Mouse (Mus musculus): ENCODE measurements around the gene Ttc23l. TPM values are rescaled to one million over a fixed set of nuclear protein-coding genes. Genes with fewer than 3 reads are reported as not detected.

The Ttc23l gene
- polyA plus RNA-seq, 1 experiment, result not detected

GRCm38 (mm10) chr15:10495944-10496343 is 62.5 kb downstream of the Ttc23l start:
- 96% methylated on average over 11 of the region's 11 CpGs for WGBS
- no peaks in the 10 kb centered on the region for H3K4me1 ChIP-seq (ENCODE audit: control insufficient read depth, insufficient read depth, insufficient read length)
- TF ChIP-seq POLR2A (IDR thresholded peaks at IDR 0.05; ENCODE audit: low read depth, low read length) (no peak), CTCF (IDR thresholded peaks at IDR 0.05; ENCODE audit: extremely low read depth, insufficient read depth, insufficient read length, insufficient replicate concordance) (no peak)

DNA sequence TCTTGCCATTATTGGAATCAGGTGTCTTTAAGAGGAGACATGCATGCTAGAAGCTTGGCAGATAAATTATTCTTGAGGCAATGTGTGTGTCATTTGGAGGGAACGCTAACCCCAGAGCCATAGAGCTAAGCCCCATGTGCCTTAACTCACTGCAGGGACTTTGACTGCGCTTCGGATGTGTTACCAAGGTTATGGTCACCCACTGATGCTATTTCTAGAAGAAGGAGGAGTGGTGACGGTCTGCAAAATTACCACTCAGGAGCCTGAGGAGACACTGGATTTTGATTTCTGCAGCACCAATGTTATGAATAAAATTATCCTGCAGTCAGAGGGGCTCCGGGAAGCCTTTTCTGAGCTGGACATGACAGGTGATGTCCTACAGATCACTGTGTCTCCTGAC is 68.4 kb downstream of the Ttc23l start:
- Histone ChIP-seq H3K27me3 (ENCODE audit: control insufficient read depth, insufficient read depth, low read length) (no peaks in the 10 kb centered on the region), H3K27ac (ENCODE audit: insufficient read depth, low read length) (no peak overlapping the region), H3K36me3 (ENCODE audit: control insufficient read depth, insufficient read depth, low read length) (peaks cover 3% of the 10 kb centered on the region), H3K4me1 (ENCODE audit: control insufficient read depth, insufficient read depth, insufficient read length) (no peaks in the 10 kb centered on the region), H3K4me3 (ENCODE audit: extremely low read depth, insufficient read depth, insufficient read length) (no peak overlapping the region)
- no peak for DNase-seq (ENCODE audit: low read depth in 1 of 2, low spot score in 2 of 2)
- no peak for TF ChIP-seq POLR2A (IDR thresholded peaks at IDR 0.05; ENCODE audit: low read depth, low read length)
- TF ChIP-seq CTCF (IDR thresholded peaks at IDR 0.05; ENCODE audit: extremely low read depth, insufficient read depth, insufficient read length, insufficient replicate concordance), result no peak
- WGBS, result 97% methylated on average over 5 of the region's 5 CpGs

More at GRCm38 (mm10) chr15:10495944-10496343, 62.5 kb downstream of the Ttc23l start:
- Histone ChIP-seq H3K27ac (ENCODE audit: insufficient read depth, low read length) (no peak overlapping the region), H3K4me3 (ENCODE audit: extremely low read depth, insufficient read depth, insufficient read length) (no peak overlapping the region), H3K36me3 (ENCODE audit: control insufficient read depth, insufficient read depth, low read length) (peaks cover 4% of the 10 kb centered on the region), H3K27me3 (ENCODE audit: control insufficient read depth, insufficient read depth, low read length) (no peaks in the 10 kb centered on the region)
- no peak for DNase-seq (ENCODE audit: low read depth in 1 of 2, low spot score in 2 of 2)

GRCm38 (mm10) chr15:10487246-10487645 is 71.2 kb downstream of the Ttc23l start:
- 50% methylated on average over 2 of the region's 2 CpGs for WGBS
- no peak overlapping the region for H3K27ac ChIP-seq (ENCODE audit: insufficient read depth, low read length)

DNA sequence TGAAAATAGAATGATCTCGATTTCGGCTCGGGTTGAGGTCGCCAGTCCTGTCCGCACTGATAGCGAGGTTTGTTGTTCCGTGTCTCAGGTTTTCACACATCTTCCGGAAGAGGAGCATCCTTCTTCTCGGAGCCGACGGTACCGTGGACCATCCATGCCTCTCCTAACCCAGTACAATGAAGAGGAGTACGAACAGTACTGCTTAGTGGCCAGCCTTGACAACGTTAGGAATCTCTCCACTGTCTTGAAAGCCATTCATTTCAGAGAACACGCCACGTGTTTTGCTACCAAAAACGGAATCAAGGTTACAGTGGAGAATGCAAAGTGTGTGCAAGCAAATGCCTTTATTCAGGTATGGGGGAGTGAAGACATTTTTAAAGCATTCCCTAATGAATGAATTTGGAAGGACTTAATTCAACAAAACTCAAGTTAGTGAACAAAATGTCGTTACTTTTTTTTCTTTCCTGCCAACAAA is 72.1 kb downstream of the Ttc23l start:
- TF ChIP-seq POLR2A (IDR thresholded peaks at IDR 0.05; ENCODE audit: low read depth, low read length), result no peak
- no peak for TF ChIP-seq CTCF (IDR thresholded peaks at IDR 0.05; ENCODE audit: extremely low read depth, insufficient read depth, insufficient read length, insufficient replicate concordance)
- 1% methylated on average over 18 of the region's 18 CpGs for WGBS
- Histone ChIP-seq H3K4me1 (ENCODE audit: control insufficient read depth, insufficient read depth, insufficient read length) (no peaks in the 10 kb centered on the region), H3K36me3 (ENCODE audit: control insufficient read depth, insufficient read depth, low read length) (peaks cover 5% of the 10 kb centered on the region), H3K4me3 (ENCODE audit: extremely low read depth, insufficient read depth, insufficient read length) (peak overlapping the region; percentile 88), H3K27ac (ENCODE audit: insufficient read depth, low read length) (peak overlapping the region; percentile 37; the same call in 1 of the 2 replicates), H3K27me3 (ENCODE audit: control insufficient read depth, insufficient read depth, low read length) (no peaks in the 10 kb centered on the region)
- DNase-seq (ENCODE audit: low read depth in 1 of 2, low spot score in 2 of 2), result no peak

More at GRCm38 (mm10) chr15:10487246-10487645, 71.2 kb downstream of the Ttc23l start:
- no peaks in the 10 kb centered on the region for H3K4me1 ChIP-seq (ENCODE audit: control insufficient read depth, insufficient read depth, insufficient read length)
- H3K27me3 ChIP-seq (ENCODE audit: control insufficient read depth, insufficient read depth, low read length), result no peaks in the 10 kb centered on the region
- no peak overlapping the region for H3K4me3 ChIP-seq (ENCODE audit: extremely low read depth, insufficient read depth, insufficient read length)
- peaks cover 2% of the 10 kb centered on the region for H3K36me3 ChIP-seq (ENCODE audit: control insufficient read depth, insufficient read depth, low read length)
- no peak for DNase-seq (ENCODE audit: low read depth in 1 of 2, low spot score in 2 of 2)
- TF ChIP-seq POLR2A (IDR thresholded peaks at IDR 0.05; ENCODE audit: low read depth, low read length) (no peak), CTCF (IDR thresholded peaks at IDR 0.05; ENCODE audit: extremely low read depth, insufficient read depth, insufficient read length, insufficient replicate concordance) (no peak)

DNA sequence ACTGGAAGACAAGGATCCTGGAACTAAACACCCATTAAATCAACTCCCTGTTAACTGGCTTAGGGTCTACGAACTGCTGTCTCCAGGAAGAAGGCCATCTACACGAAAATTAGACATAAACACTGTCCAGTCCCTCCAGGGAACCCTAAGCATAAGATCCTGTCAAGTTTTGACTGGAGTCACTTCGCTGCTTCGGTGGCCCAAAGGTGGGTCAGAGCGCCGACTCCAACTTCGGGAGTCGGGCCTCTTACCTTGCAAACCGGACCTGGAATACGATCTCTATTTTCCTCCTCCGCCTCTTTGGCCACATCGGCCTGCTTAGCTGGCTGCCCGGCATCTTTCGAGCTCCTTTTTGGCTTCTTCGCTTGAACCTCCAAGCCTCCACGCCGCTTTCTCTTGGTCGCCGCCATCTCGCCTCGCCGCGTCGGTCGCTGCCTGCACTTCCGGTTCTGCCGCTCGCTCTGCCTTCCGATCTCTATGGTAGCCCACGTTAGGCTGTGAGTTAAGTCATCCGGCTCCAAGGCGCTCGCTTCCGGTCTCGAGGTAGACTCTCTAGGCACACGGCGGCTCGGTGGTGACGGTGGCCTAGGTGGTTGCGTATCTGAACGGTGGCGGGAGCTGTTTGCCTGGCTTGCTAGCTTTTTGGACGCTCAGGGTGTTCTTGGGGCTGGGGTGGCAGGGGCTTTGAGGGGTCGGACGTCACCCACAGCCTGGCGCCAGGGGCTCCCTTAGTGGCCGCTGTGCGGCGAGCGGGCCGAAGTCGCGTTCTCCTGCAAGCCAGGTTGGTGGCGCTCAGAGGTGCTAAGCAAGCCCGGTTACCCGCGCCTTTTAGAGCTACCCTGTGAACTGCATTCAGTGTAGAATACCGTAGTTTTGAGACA is 72.7 kb downstream of the Ttc23l start, which contains the start of the genes Brix1 and Rad1:
Gene Brix1 (minus strand): TSS at position 464 of the 881 bp plus-strand sequence.
Gene Rad1 (plus strand): TSS at position 535 of the 881 bp plus-strand sequence.
- H3K36me3 ChIP-seq (ENCODE audit: control insufficient read depth, insufficient read depth, low read length), result peaks cover 6% of the 10 kb centered on the region
- WGBS, result under 1% methylated on average over 58 of the region's 58 CpGs
- peak within 1 kb of the TSS; percentile 88 for H3K4me3 ChIP-seq (ENCODE audit: extremely low read depth, insufficient read depth, insufficient read length)
- H3K27ac ChIP-seq (ENCODE audit: insufficient read depth, low read length), result peak within 1 kb of the TSS; percentile 40; the same call in 1 of the 2 replicates
- H3K4me1 ChIP-seq (ENCODE audit: control insufficient read depth, insufficient read depth, insufficient read length), result no peaks in the 10 kb centered on the region
- peak; percentile 92 to 93 for DNase-seq (ENCODE audit: low read depth in 1 of 2, low spot score in 2 of 2)
- no peaks in the 10 kb centered on the region for H3K27me3 ChIP-seq (ENCODE audit: control insufficient read depth, insufficient read depth, low read length)
- TF ChIP-seq POLR2A (IDR thresholded peaks at IDR 0.05; ENCODE audit: low read depth, low read length) (peak; percentile 72), CTCF (IDR thresholded peaks at IDR 0.05; ENCODE audit: extremely low read depth, insufficient read depth, insufficient read length, insufficient replicate concordance) (no peak)

- TF ChIP-seq POLR2A (IDR thresholded peaks at IDR 0.05; ENCODE audit: low read depth, low read length), result no peak
- no peak for TF ChIP-seq CTCF (IDR thresholded peaks at IDR 0.05; ENCODE audit: extremely low read depth, insufficient read depth, insufficient read length, insufficient replicate concordance)
- H3K4me3 ChIP-seq (ENCODE audit: extremely low read depth, insufficient read depth, insufficient read length), result peak overlapping the region; percentile 60
- peak overlapping the region; percentile 20; the same call in 1 of the 2 replicates for H3K27ac ChIP-seq (ENCODE audit: insufficient read depth, low read length)
- peaks cover 6% of the 10 kb centered on the region for H3K36me3 ChIP-seq (ENCODE audit: control insufficient read depth, insufficient read depth, low read length)
- DNase-seq (ENCODE audit: low read depth in 1 of 2, low spot score in 2 of 2), result no peak
- H3K4me1 ChIP-seq (ENCODE audit: control insufficient read depth, insufficient read depth, insufficient read length), result no peaks in the 10 kb centered on the region
- 61% methylated on average over 3 of the region's 3 CpGs for WGBS
- no peaks in the 10 kb centered on the region for H3K27me3 ChIP-seq (ENCODE audit: control insufficient read depth, insufficient read depth, low read length)
Measured at GRCm38 (mm10) chr15:10470941-10471340, 87.5 kb downstream of the Ttc23l start.

Data from spleen, adult 2 months (tissue).